Mouse (Mus musculus) B cell, adult (primary cell): ENCODE results near the gene Tff3. TPM values are rescaled to one million over a fixed set of nuclear protein-coding genes. Genes with fewer than 3 reads are reported as not detected.

ENCODE experiments used
- total RNA-seq: library from RNA; stranded (reverse); gene quantifications from 4 replicates; pipeline ENCODE4 v1.2.4, GENCODE M21; 2023; ENCODE audit not compliant: inconsistent age

Tff3 gene
- not detected in 4 replicates for total RNA-seq

DNA sequence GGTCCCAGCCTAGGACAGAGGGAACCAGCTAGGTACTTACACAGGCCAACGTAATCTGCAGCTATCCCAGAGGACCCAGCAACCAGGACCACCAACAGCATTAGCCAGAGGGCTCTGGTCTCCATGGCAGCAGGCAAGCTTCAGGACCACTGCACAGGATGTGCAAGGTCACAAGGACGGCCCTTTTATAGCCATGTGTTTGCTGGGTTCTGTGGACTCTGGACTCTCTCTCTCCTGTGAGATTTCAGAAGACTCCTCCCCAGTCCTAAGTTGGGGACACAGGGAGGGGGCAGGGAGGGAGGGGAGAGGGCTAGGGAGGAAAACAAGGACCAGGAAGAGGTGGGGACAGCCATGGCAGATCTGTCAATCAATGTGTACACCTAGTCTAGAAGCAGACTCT lies at the start of gene Tff3:
Gene Tff3, minus strand, starts transcription at position 195 of the 400 bp plus-strand sequence.

DNA sequence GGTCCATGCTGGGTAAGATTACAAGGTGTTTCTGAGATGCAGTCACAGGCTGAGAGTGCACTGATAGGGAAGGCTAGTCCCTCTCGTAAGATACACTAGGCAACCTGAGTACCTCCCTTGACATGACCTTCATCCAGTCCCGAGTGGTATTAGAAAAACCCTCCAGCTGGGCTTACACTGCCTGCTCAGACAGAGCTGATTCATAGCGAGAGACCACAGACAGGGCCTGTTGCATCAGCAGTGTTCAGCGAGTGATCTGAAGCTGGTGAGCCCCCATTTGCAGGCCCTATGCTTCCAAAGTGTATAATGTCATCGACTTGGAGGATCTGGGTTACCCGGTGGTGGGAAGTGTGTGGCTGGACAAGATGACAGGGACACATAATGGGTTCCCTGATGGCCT lies 35.7 kb upstream of the Tff3 start, which contains the start of gene Tff1:
Gene Tff1, minus strand, starts transcription at position 151 of the 400 bp plus-strand sequence.

DNA sequence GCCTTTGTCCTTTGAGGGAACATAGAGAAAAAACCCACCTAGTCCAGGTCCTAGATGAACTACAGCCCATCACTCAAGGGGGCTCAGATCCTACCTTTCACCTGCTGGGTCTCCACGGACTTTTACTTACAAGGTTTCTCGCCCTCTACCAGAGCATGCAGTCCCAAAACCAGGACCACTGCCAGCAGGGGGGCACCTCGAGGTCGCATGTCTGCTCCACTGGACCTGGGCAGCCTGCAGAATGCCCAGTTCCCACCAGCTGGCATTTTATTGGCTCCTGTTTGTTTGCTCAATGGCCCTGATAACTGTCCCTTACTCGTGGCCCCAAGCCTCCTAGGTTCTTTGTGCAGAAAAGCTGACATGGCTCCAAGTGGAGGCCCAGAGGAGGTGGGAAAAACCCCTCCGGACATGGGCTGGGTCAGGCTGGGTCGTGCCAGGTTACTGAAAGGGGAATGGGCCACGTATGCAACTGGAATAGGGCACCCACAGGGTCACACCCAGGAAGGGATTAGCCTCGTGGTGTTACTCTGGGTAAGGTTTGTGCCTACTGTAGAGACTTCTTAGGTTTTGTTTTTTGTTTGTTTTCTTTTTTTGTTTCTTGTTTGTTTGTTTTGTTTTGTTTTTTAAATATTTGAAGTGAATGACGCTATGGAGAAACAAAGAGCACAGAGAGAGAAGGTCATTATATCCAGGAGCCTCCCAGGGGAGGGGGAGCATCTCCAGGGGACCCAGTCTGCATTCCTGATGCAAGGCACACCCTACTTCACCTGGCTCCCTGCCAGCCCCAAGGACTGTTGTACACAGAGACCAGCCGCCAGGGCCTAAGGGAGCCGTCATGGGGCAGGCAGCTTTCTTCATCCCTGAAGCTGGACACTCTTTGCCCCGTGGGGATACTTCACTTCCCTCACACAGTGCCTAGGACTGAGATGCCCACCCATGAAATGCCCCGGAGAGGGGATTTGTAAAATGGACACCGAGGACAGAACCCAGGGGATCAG lies 14.9 kb upstream of the Tff3 start, which contains the start of gene Tff2:
Gene Tff2, minus strand, starts transcription at position 243 of the 998 bp plus-strand sequence.

Other genes starting within 250 kb of the Tff3 start
- not detected in 4 replicates for gene Glp1r, start 227.8 kb downstream of the Tff3 start, total RNA-seq
- gene Umodl1, start 175.0 kb downstream of the Tff3 start, total RNA-seq = not detected in 4 replicates
- 112 to 129 TPM (median 121 TPM) in 4 replicates for gene Abcg1, start 72.0 kb downstream of the Tff3 start, total RNA-seq
- gene Tff2, start 14.6 kb upstream of the Tff3 start, total RNA-seq = not detected in 4 replicates
- not detected in 4 replicates for gene Tff1, start 35.6 kb upstream of the Tff3 start, total RNA-seq
- 0.26 to 0.57 TPM (median 0.41 TPM) in 4 replicates for gene Tmprss3, start 69.3 kb upstream of the Tff3 start, total RNA-seq
- gene Ubash3a, start 78.2 kb upstream of the Tff3 start, total RNA-seq = 0.39 to 0.93 TPM (median 0.51 TPM) in 3 of 4 replicates, not detected in the other
- gene Rsph1, start 147.7 kb upstream of the Tff3 start, total RNA-seq = 0.54 to 1.3 TPM (median 0.83 TPM) in 3 of 4 replicates, not detected in the other
- 31.2 to 38.2 TPM (median 36.9 TPM) in 4 replicates for gene Slc37a1, start 157.1 kb upstream of the Tff3 start, total RNA-seq